Mouse (Mus musculus) midbrain, embryonic 14.5 days (tissue): ENCODE measurements around the gene Polr2f. TPM values are rescaled to one million over a fixed set of nuclear protein-coding genes. Genes with fewer than 3 reads are reported as not detected.

Experiments
- ATAC-seq: fragments of 200-750 bp; cut with Nextera tagmentation; 2 replicates; pipeline ENCODE4 v1.8.0; 2017; ENCODE audit warnings: moderate number of reproducible peaks, moderate library complexity; ENCODE audit not compliant: low FRiP score, low TSS enrichment
- DNase-seq: peaks from one replicate; pipeline ENCODE4 v3.0.0-alpha.2; 2015
- H3K27ac ChIP-seq: fragments of 300-500 bp; sonication (generic); replicated peaks from 2 replicates; pipeline ENCODE4 v1.5.1; 2014; ENCODE audit warnings: mild to moderate bottlenecking, low read depth, low read length, moderate library complexity
- H3K27me3 ChIP-seq: fragments of 300-500 bp; sonication (generic); 2 replicates; pipeline ENCODE4 v1.6.1; 2014; ENCODE audit warnings: low read length, control low read depth, mixed read lengths; ENCODE audit not compliant: control insufficient read depth, insufficient read depth
- H3K36me3 ChIP-seq: fragments of 300-500 bp; sonication (generic); 2 replicates; pipeline ENCODE4 v1.6.1; 2014; ENCODE audit warnings: low read length, control low read depth; ENCODE audit not compliant: control insufficient read depth, insufficient read depth
- H3K4me1 ChIP-seq: fragments of 300-500 bp; sonication (generic); 2 replicates; pipeline ENCODE4 v1.6.1; 2014; ENCODE audit warnings: mild to moderate bottlenecking, antibody characterized with exemption, low read length, control low read depth; ENCODE audit not compliant: control insufficient read depth, insufficient read depth
- H3K4me2 ChIP-seq: fragments of 300-500 bp; sonication (generic); 2 replicates; pipeline ENCODE4 v1.6.1; 2014; ENCODE audit warnings: mild to moderate bottlenecking, low read length, moderate library complexity
- H3K4me3 ChIP-seq: fragments of 300-500 bp; sonication (generic); replicated peaks from 2 replicates; pipeline ENCODE4 v1.5.1; 2014; ENCODE audit warnings: low read depth, low read length
- H3K9ac ChIP-seq: fragments of 300-500 bp; sonication (generic); replicated peaks from 2 replicates; pipeline ENCODE4 v1.6.1; 2014; ENCODE audit warnings: mild to moderate bottlenecking, low read length, moderate library complexity
- H3K9me3 ChIP-seq: fragments of 300-500 bp; sonication (generic); 2 replicates; pipeline ENCODE4 v1.6.1; 2016; ENCODE audit warnings: low read length, control low read depth, mixed read lengths; ENCODE audit not compliant: control insufficient read depth
- whole genome bisulfite sequencing: fragments of 180-500 bp; shearing (Covaris S2); extraction: QIAGEN DNeasy Blood & Tissue Kit; methylation state at CpG from one replicate; pipeline ENCODE4 v1.1.7; 2014; 5-methylcytosine and 5-hydroxymethylcytosine counted together
- polyA plus RNA-seq: library from polyadenylated mRNA; unstranded; fragments of >200 nt; fragmentation: Nextera tagmentation; extraction: Ambion mirVana; gene quantifications from 2 replicates; pipeline ENCODE4 v1.2.1, GENCODE M21; 2014

The Polr2f gene
- polyA plus RNA-seq, 1 experiment from 2014 or later, result 287 TPM

GRCm38 (mm10) chr15:79098868-79099267, 41.9 kb upstream of the Polr2f start:
- H3K27ac ChIP-seq, result no peak overlapping the region
- WGBS, result 56% methylated on average over 7 of the region's 7 CpGs

GRCm38 (mm10) chr15:79099456-79099855, 41.4 kb upstream of the Polr2f start:
- Histone ChIP-seq H3K4me2 (no peak overlapping the region), H3K27me3 (no peaks in the 10 kb centered on the region), H3K4me3 (no peak overlapping the region), H3K9ac (no peak overlapping the region), H3K9me3 (no peaks in the 10 kb centered on the region), H3K36me3 (peaks cover 16% of the 10 kb centered on the region), H3K27ac (no peak overlapping the region), H3K4me1 (no peaks in the 10 kb centered on the region)
- 69% methylated on average over 4 of the region's 4 CpGs for WGBS
- DNase-seq (no peak), ATAC-seq (no peak)

More at GRCm38 (mm10) chr15:79098868-79099267, 41.9 kb upstream of the Polr2f start:
- Histone ChIP-seq H3K4me2 (no peak overlapping the region), H3K27me3 (no peaks in the 10 kb centered on the region), H3K9ac (no peak overlapping the region), H3K4me1 (no peaks in the 10 kb centered on the region), H3K36me3 (peaks cover 22% of the 10 kb centered on the region), H3K9me3 (no peaks in the 10 kb centered on the region), H3K4me3 (no peak overlapping the region)
- ATAC-seq (no peak), DNase-seq (no peak)

- Histone ChIP-seq H3K27me3 (no peaks in the 10 kb centered on the region), H3K9me3 (no peaks in the 10 kb centered on the region), H3K4me3 (no peak overlapping the region), H3K9ac (no peak overlapping the region), H3K4me1 (no peaks in the 10 kb centered on the region), H3K36me3 (peaks cover 8% of the 10 kb centered on the region), H3K27ac (no peak overlapping the region), H3K4me2 (no peak overlapping the region)
- 78% methylated on average over 4 of the region's 4 CpGs for WGBS
- ATAC-seq (no peak), DNase-seq (no peak)
These were observed 40.4 kb upstream of the Polr2f start for GRCm38 (mm10) chr15:79100391-79100790.

- ATAC-seq, result no peak
- no peaks in the 10 kb centered on the region for H3K9me3 ChIP-seq
- H3K9ac ChIP-seq, result no peak overlapping the region
- no peaks in the 10 kb centered on the region for H3K36me3 ChIP-seq
- H3K27ac ChIP-seq, result no peak overlapping the region
- no peaks in the 10 kb centered on the region for H3K4me1 ChIP-seq
- no peak overlapping the region for H3K4me3 ChIP-seq
- no peaks in the 10 kb centered on the region for H3K27me3 ChIP-seq
- DNase-seq, result no peak
- no peak overlapping the region for H3K4me2 ChIP-seq
These were observed 39.3 kb upstream of the Polr2f start for GRCm38 (mm10) chr15:79101531-79101930.

- no peak overlapping the region for H3K27ac ChIP-seq
- 66% methylated on average over 10 of the region's 10 CpGs for WGBS
- no peak for DNase-seq
These were observed 37.5 kb upstream of the Polr2f start for GRCm38 (mm10) chr15:79103264-79103663.

GRCm38 (mm10) chr15:79105804-79106203, 35.0 kb upstream of the Polr2f start:
- ATAC-seq, result no peak
- H3K9me3 ChIP-seq, result no peaks in the 10 kb centered on the region
- DNase-seq, result no peak
- H3K4me2 ChIP-seq, result no peak overlapping the region
- no peaks in the 10 kb centered on the region for H3K36me3 ChIP-seq
- peaks cover 21% of the 10 kb centered on the region for H3K4me1 ChIP-seq
- H3K4me3 ChIP-seq, result no peak overlapping the region
- no peaks in the 10 kb centered on the region for H3K27me3 ChIP-seq
- no peak overlapping the region for H3K27ac ChIP-seq
- no peak overlapping the region for H3K9ac ChIP-seq
- 52% methylated on average over 2 of the region's 2 CpGs for WGBS

More at GRCm38 (mm10) chr15:79103264-79103663, 37.5 kb upstream of the Polr2f start:
- H3K36me3 ChIP-seq, result no peaks in the 10 kb centered on the region
- H3K4me3 ChIP-seq, result no peak overlapping the region
- H3K27me3 ChIP-seq, result no peaks in the 10 kb centered on the region
- ATAC-seq, result no peak
- H3K9me3 ChIP-seq, result no peaks in the 10 kb centered on the region
- 0 out of 2 replicates have a peak, but pooled peaks cover 5% of the 10 kb centered on the region for H3K4me1 ChIP-seq
- no peak overlapping the region for H3K9ac ChIP-seq
- no peak overlapping the region for H3K4me2 ChIP-seq

GRCm38 (mm10) chr15:79107966-79108365, 32.8 kb upstream of the Polr2f start:
- peaks cover 25% of the 10 kb centered on the region for H3K4me1 ChIP-seq
- H3K27ac ChIP-seq, result 0 out of 2 replicates have a peak overlapping the region, but pooled peaks have one; percentile 77
- 24% methylated on average over 7 of the region's 7 CpGs for WGBS
- DNase-seq (no peak), ATAC-seq (no peak)
- peak overlapping the region; percentile 85; the same call in 1 of the 2 replicates for H3K4me3 ChIP-seq
- H3K36me3 ChIP-seq, result 0 out of 2 replicates have a peak, but pooled peaks cover 1% of the 10 kb centered on the region
- peak overlapping the region; percentile 92; the same call in 1 of the 2 replicates for H3K9ac ChIP-seq
- H3K27me3 ChIP-seq, result no peaks in the 10 kb centered on the region
- H3K9me3 ChIP-seq, result no peaks in the 10 kb centered on the region
- peak overlapping the region; percentile 98 for H3K4me2 ChIP-seq

- H3K9ac ChIP-seq, result peak within 1 kb of the TSS; percentile 92
- under 1% methylated on average over 66 of the region's 85 CpGs for WGBS
- peaks cover 25% of the 10 kb centered on the region for H3K4me1 ChIP-seq
- DNase-seq, result peak; percentile 77
- no peaks in the 10 kb centered on the region for H3K27me3 ChIP-seq
- peak within 1 kb of the TSS; percentile 85 for H3K4me3 ChIP-seq
- peak within 1 kb of the TSS; percentile 98 for H3K4me2 ChIP-seq
- H3K36me3 ChIP-seq, result 0 out of 2 replicates have a peak, but pooled peaks cover 2% of the 10 kb centered on the region
- ATAC-seq, result peak; percentile 74
- H3K9me3 ChIP-seq, result no peaks in the 10 kb centered on the region
- H3K27ac ChIP-seq, result peak within 1 kb of the TSS; percentile 77
These were observed 32.1 kb upstream of the Polr2f start, which contains the start of gene Micall1 for GRCm38 (mm10) chr15:79108421-79109320. Micall1 (plus strand) TSS chr15:79108898.
